Mouse (Mus musculus): ENCODE results near the gene Sez6l.
A peak's percentile ranks its signal among the peaks of the same experiment; 100 is the strongest.

Sez6l gene

GRCm38 (mm10) chr5:112433004-112433403 is 144.0 kb downstream of the Sez6l start:
- no peaks in the 10 kb centered on the region for H3K9me3 ChIP-seq (ENCODE audit: low read length)
- TF ChIP-seq NANOG (IDR thresholded peaks at IDR 0.05; ENCODE audit: borderline replicate concordance, low read length) (no peak), CTCF (conservative IDR thresholded peaks at IDR 0.05; ENCODE audit: low read length) (peak; percentile 87), POU5F1 (IDR thresholded peaks at IDR 0.05; ENCODE audit: borderline replicate concordance, low read length) (no peak)
- peaks cover 4% of the 10 kb centered on the region; the same call in 1 of the 2 replicates for H3K4me1 ChIP-seq (replicated peaks; ENCODE audit: low read depth, low read length)
- no peaks in the 10 kb centered on the region for H3K36me3 ChIP-seq (ENCODE audit: insufficient read depth, low read length)
- peaks cover 40% of the 10 kb centered on the region for H3K27me3 ChIP-seq (ENCODE audit: insufficient read depth, low read length)
- H3K4me3 ChIP-seq (replicated peaks; ENCODE audit: low read length) = no peak overlapping the region

GRCm38 (mm10) chr5:112432033-112432432 is 145.0 kb downstream of the Sez6l start:
- H3K4me1 ChIP-seq (replicated peaks; ENCODE audit: low read depth, low read length) = peaks cover 4% of the 10 kb centered on the region; the same call in 1 of the 2 replicates
- H3K36me3 ChIP-seq (ENCODE audit: insufficient read depth, low read length) = no peaks in the 10 kb centered on the region
- H3K27me3 ChIP-seq (ENCODE audit: insufficient read depth, low read length) = peaks cover 40% of the 10 kb centered on the region
- no peak overlapping the region for H3K4me3 ChIP-seq (replicated peaks; ENCODE audit: low read length)
- H3K9me3 ChIP-seq (ENCODE audit: low read length) = no peaks in the 10 kb centered on the region
- no peak for TF ChIP-seq CTCF (conservative IDR thresholded peaks at IDR 0.05; ENCODE audit: low read length)
- TF ChIP-seq NANOG (IDR thresholded peaks at IDR 0.05; ENCODE audit: borderline replicate concordance, low read length) = no peak
- no peak for TF ChIP-seq POU5F1 (IDR thresholded peaks at IDR 0.05; ENCODE audit: borderline replicate concordance, low read length)

GRCm38 (mm10) chr5:112431120-112431775 is 145.7 kb downstream of the Sez6l start:
- Histone ChIP-seq H3K9me3 (ENCODE audit: low read length) (no peaks in the 10 kb centered on the region), H3K36me3 (ENCODE audit: insufficient read depth, low read length) (no peaks in the 10 kb centered on the region), H3K4me1 (replicated peaks; ENCODE audit: low read depth, low read length) (peaks cover 4% of the 10 kb centered on the region; the same call in 1 of the 2 replicates), H3K4me3 (replicated peaks; ENCODE audit: low read length) (no peak overlapping the region), H3K27me3 (ENCODE audit: insufficient read depth, low read length) (peaks cover 40% of the 10 kb centered on the region)
- no peak for TF ChIP-seq NANOG (IDR thresholded peaks at IDR 0.05; ENCODE audit: borderline replicate concordance, low read length)
- TF ChIP-seq POU5F1 (IDR thresholded peaks at IDR 0.05; ENCODE audit: borderline replicate concordance, low read length) = no peak
- TF ChIP-seq CTCF (conservative IDR thresholded peaks at IDR 0.05; ENCODE audit: low read length) = no peak

GRCm38 (mm10) chr5:112428944-112429343 is 148.0 kb downstream of the Sez6l start:
- peaks cover 58% of the 10 kb centered on the region for H3K27me3 ChIP-seq (ENCODE audit: insufficient read depth, low read length)
- H3K4me1 ChIP-seq (replicated peaks; ENCODE audit: low read depth, low read length) = peaks cover 13% of the 10 kb centered on the region; the same call in 1 of the 2 replicates
- no peaks in the 10 kb centered on the region for H3K9me3 ChIP-seq (ENCODE audit: low read length)
- no peaks in the 10 kb centered on the region for H3K36me3 ChIP-seq (ENCODE audit: insufficient read depth, low read length)
- TF ChIP-seq CTCF (conservative IDR thresholded peaks at IDR 0.05; ENCODE audit: low read length) (peak; percentile 92), POU5F1 (IDR thresholded peaks at IDR 0.05; ENCODE audit: borderline replicate concordance, low read length) (no peak), NANOG (IDR thresholded peaks at IDR 0.05; ENCODE audit: borderline replicate concordance, low read length) (no peak)
- no peak overlapping the region for H3K4me3 ChIP-seq (replicated peaks; ENCODE audit: low read length)

- H3K4me3 ChIP-seq (replicated peaks; ENCODE audit: low read length) = no peak overlapping the region
- peaks cover 66% of the 10 kb centered on the region for H3K27me3 ChIP-seq (ENCODE audit: insufficient read depth, low read length)
- TF ChIP-seq NANOG (IDR thresholded peaks at IDR 0.05; ENCODE audit: borderline replicate concordance, low read length) (no peak), CTCF (conservative IDR thresholded peaks at IDR 0.05; ENCODE audit: low read length) (peak; percentile 94)
- H3K4me1 ChIP-seq (replicated peaks; ENCODE audit: low read depth, low read length) = peaks cover 13% of the 10 kb centered on the region; the same call in 1 of the 2 replicates
- no peaks in the 10 kb centered on the region for H3K9me3 ChIP-seq (ENCODE audit: low read length)
- H3K36me3 ChIP-seq (ENCODE audit: insufficient read depth, low read length) = no peaks in the 10 kb centered on the region
Measured at GRCm38 (mm10) chr5:112427283-112427682, 149.7 kb downstream of the Sez6l start.

- Histone ChIP-seq H3K36me3 (ENCODE audit: insufficient read depth, low read length) (no peaks in the 10 kb centered on the region), H3K9me3 (ENCODE audit: low read length) (no peaks in the 10 kb centered on the region), H3K4me3 (replicated peaks; ENCODE audit: low read length) (no peak overlapping the region), H3K27me3 (ENCODE audit: insufficient read depth, low read length) (peaks cover 60% of the 10 kb centered on the region), H3K4me1 (replicated peaks; ENCODE audit: low read depth, low read length) (peaks cover 13% of the 10 kb centered on the region; the same call in 1 of the 2 replicates)
- TF ChIP-seq NANOG (IDR thresholded peaks at IDR 0.05; ENCODE audit: borderline replicate concordance, low read length) (no peak), CTCF (conservative IDR thresholded peaks at IDR 0.05; ENCODE audit: low read length) (no peak), POU5F1 (IDR thresholded peaks at IDR 0.05; ENCODE audit: borderline replicate concordance, low read length) (no peak)
Measured at GRCm38 (mm10) chr5:112426635-112427034, 150.3 kb downstream of the Sez6l start.

- Histone ChIP-seq H3K36me3 (ENCODE audit: insufficient read depth, low read length) (no peaks in the 10 kb centered on the region), H3K27me3 (ENCODE audit: insufficient read depth, low read length) (peaks cover 20% of the 10 kb centered on the region), H3K4me3 (replicated peaks; ENCODE audit: low read length) (no peak overlapping the region), H3K4me1 (replicated peaks; ENCODE audit: low read depth, low read length) (peaks cover 4% of the 10 kb centered on the region; the same call in 1 of the 2 replicates), H3K9me3 (ENCODE audit: low read length) (no peaks in the 10 kb centered on the region)
- TF ChIP-seq CTCF (conservative IDR thresholded peaks at IDR 0.05; ENCODE audit: low read length) (no peak), POU5F1 (IDR thresholded peaks at IDR 0.05; ENCODE audit: borderline replicate concordance, low read length) (no peak), NANOG (IDR thresholded peaks at IDR 0.05; ENCODE audit: borderline replicate concordance, low read length) (no peak)
Measured at GRCm38 (mm10) chr5:112419535-112419934, 157.4 kb downstream of the Sez6l start.

- H3K9me3 ChIP-seq (ENCODE audit: low read length) = no peaks in the 10 kb centered on the region; the same call in 1 of the 2 replicates
- no peaks in the 10 kb centered on the region for H3K36me3 ChIP-seq (ENCODE audit: insufficient read depth, low read length)
- no peak overlapping the region for H3K4me3 ChIP-seq (replicated peaks; ENCODE audit: low read length)
- H3K27me3 ChIP-seq (ENCODE audit: insufficient read depth, low read length) = peaks cover 6% of the 10 kb centered on the region
- TF ChIP-seq NANOG (IDR thresholded peaks at IDR 0.05; ENCODE audit: borderline replicate concordance, low read length) (no peak), CTCF (conservative IDR thresholded peaks at IDR 0.05; ENCODE audit: low read length) (no peak), POU5F1 (IDR thresholded peaks at IDR 0.05; ENCODE audit: borderline replicate concordance, low read length) (no peak)
- no peaks in the 10 kb centered on the region for H3K4me1 ChIP-seq (replicated peaks; ENCODE audit: low read depth, low read length)
Measured at GRCm38 (mm10) chr5:112418023-112418422, 159.0 kb downstream of the Sez6l start.
